Mouse (Mus musculus) left cerebral cortex, adult 18-20 months (tissue): ENCODE measurements at regions not wholly inside any gene's neighbourhood (a gene's known extent, or its start where the extent isn't known, plus 50 kb on each side); places are given as distances from the start of the nearest gene placed in this dataset.

Source experiments
- DNase-seq, 2 experiments: peaks; one replicate each; pipeline ENCODE4 v3.0.0; 2021 to 2022; ENCODE audit warnings: low spot score in 2 of 2, mixed read lengths in 1 of 2

DNA sequence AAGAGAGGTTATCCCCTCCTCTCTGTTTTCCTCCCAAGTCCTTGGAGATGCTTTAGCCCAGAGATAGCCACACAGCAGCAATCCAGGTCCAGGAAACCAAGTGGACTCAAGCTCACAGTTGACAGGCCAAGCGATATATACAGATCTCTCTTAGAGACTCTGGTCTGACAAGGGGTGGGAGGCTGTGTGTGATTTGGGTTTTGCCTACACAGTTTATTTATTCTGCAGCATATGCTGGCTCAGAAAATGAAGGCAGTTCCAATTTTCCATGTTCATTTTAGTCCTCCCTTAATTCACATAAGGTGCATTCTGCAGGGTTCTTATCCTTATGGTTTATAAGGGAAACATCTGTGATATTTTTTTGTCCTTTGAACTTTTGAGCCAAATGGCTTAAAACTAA lies 595.0 kb upstream of the Apob start:
- DNase-seq, result peak in 1 of 2 experiments; percentile 18

DNA sequence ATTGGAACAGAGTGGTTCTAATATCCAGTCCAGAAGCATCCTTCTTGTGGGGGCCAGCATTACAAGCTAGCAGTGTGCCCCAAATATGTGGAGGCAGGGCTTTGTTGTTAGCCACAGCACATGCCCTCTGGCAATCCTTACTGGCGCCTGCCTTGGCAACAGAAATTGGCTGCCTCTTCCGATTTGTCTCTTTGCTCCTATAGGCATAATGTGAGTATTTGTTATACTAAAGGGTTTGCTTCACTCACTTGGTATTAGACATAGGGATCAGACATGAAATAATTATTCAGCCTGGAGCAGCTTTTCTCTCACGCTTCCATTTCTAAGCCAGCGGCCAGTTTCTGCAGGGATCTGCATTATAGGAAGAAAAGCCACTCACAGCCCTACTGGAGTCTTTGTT lies 573.6 kb upstream of the Apob start:
- no peak for DNase-seq

DNA sequence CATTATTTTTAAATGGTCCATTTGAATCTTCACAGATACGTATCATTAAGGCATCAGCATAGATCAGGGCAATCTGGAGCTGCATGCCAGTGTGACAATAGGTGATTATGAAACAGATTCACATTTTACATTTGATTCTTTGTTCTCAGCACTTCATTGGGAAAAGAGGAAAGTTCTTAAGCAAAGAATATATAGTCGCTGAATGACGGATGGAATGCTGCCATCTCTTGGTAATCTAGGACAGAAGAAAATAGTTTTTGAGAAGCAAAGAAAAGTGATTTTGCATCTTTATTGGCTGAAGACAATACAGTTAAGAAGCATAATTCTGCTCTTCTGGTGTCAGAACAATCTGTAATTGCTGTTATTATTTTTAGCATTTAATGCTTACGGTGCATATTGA lies 565.6 kb upstream of the Apob start:
- DNase-seq, result no peak

GRCm38 (mm10) chr12:7420276-7420675 lies 557.2 kb upstream of the Apob start:
- no peak for DNase-seq

DNA sequence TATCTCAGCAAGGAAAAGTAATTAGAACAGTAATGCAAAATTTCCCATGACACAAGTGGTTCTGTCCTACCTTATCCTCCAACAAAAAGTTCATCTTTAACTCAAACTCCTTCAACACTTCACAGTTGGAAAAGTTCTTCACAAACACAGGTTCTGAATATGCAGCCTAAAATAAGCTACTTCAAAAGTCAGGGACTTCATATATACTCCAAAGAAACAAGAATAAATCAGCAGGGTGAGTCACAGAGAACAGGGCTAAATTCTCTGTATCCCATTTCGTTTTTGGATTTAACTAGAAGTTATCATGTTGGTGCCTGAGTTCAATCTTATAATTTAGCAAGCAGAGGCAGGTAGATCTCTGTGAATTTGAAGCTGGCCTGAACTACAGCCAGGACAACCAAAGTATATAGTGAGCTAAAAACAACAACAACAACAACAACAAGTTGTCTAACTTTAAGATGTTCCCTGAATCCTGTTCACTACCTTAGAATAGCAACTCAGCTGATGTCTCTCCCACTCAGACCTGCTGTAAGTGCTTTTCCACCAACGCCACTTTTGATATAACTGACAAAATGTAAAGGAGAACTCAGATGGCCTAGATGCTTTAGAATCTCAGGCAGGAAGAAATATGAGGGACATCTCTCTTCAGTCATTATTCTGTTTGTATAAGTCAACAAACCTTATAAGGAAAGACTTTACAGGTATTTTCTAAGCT lies 555.5 kb upstream of the Apob start:
- DNase-seq, result peak in 1 of 2 experiments; percentile 22

DNA sequence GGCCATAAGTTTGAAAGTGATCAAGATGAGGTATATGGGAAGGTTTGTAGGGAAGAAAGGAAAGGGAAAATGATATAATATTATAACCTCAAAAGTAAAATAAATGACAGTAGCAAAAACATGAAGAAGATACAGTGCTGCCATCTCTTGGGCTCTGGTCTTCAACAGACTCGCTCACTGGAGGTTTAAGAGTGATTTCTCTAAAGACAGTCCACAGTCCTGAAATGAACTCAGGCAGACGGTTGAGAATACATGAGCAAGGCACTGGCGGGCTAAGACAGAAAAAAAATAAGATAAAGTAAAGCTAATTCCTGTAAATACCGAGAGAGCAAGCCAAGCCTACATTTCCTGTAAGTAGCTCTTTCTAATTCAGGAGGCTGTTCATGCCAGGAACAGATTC lies 546.5 kb upstream of the Apob start:
- DNase-seq, result no peak

DNA sequence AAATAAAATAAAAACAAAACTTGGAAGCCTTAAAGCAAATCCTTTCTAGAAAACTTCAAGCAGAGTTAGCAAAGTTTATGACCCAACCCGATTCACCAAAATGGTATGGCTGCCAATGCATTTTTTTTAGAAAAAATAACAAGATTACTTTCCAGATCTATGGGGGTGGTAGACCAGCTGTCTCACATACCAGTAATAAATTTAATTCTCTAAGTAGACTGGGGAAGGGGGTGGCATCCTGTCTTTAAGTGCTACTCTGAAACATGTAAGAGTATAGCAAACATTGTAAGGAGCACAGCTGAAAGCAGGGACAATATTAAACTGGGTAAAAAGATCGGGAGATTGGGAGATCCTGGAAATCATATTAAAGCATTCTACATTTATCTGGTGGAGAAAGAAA lies 532.2 kb upstream of the Apob start:
- DNase-seq, result no peak

- DNase-seq, result no peak
These were observed 526.9 kb upstream of the Apob start for GRCm38 (mm10) chr12:7450506-7450905.

GRCm38 (mm10) chr12:7457036-7457435 lies 520.4 kb upstream of the Apob start:
- no peak for DNase-seq

DNA sequence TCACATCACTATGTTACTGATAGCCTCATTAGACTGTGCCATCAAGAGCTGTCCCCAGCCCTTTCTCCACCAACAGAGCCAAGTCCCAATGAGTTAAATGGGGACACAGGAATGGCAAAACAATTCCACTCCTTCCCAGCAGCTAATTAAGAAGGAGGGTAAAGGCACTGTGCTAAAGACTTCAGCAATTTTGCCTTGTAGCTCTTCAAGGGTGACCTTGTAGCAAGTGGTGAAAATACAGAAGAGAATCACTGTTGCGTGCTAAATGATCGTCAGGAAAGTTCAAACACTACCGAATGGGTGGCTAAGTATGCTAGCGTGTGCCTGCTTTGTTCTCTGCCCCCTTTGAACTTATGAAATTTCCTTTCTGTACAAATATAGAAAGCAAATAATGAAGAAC lies 519.9 kb upstream of the Apob start:
- no peak for DNase-seq

DNA sequence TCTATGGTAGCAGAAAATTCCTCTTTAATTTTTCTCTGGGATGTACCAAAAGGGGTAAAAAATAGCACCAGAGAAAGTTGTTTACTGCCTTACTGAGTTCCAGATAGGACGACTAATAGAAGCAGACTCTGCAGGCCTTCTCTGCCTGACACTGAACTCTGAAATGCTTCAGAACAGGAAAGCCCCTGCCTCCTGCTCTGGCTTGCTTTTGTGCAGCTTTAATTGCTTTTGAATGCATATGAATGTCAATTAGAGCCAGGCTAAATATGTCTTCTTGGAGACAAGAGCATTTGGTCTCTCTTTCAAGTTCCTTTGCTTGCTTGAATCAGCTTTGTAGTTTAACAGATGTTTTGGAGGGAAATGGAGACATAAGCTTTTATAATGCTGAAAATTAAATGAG lies 512.5 kb upstream of the Apob start:
- DNase-seq, result no peak

DNA sequence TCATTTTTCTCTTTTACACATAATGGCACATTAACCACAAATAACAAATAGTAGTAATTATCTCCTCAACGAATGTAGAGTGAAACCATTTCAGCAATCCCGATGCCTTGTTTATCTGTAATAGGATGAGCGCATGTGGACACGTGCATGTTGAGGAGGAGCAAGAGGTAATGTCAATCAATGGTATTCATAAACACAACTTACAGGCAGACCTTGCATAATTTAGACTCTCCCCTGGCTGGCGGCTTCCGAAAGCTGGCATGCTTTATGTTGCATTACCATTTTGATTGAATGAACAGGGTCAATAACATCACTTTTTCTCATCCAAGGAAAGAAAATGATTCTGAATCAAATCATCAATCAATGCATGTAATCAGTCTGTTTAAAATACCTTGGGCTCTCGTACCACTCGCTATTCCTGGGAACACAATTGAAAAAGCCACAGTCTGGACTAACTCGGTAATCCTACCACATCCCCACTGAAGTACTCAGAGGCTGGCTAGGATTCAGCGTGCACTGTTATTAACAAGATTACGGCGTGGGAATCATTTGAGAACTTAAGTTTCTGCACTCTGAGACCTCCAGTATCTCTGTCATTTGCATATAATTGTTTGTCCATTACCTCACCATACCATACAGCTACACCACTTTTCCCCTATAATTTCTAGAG lies 464.7 kb upstream of the Apob start:
- DNase-seq, result no peak

- DNase-seq, result no peak
These were observed 440.1 kb upstream of the Apob start for GRCm38 (mm10) chr12:7537389-7537788.

- peak in 1 of 2 experiments; percentile 15 for DNase-seq
These were observed 434.0 kb upstream of the Apob start for GRCm38 (mm10) chr12:7543281-7543981.

DNA sequence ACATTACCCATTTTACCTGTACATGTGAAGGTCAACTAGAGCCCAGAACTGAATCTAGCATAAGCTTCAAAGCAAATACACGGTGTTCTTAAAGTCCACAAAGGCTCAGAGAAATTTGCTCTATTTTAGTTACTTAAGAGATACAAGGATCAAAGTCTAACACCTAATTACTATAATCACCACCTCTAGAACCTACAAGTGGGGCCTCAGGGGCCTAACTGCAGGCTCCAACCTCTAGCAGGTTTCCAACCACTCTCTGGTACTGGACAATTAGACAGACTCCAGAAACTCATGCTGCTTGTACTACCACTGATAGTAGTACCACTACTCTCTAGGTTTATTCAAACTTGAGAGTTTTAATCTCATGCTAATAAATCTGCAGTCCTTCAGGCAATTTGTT lies 428.7 kb upstream of the Apob start:
- DNase-seq, result no peak

DNA sequence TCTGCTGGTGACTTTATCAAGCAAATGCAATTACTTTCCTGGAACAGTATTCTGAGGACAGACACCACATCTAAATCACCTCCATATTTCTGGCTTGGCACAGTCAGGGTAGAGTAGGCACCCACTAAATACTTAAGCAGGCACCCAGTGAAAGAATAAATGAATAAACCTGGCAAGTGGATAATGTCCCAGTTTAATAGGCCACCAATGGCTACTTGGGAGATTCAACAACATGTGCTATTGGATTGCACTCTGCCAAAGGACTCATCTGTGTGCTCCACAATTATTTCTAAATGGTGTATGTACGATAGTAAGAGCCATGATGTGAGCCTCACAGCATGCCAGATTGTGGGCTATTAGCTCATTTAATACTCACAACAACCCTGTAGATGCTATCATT lies 417.2 kb upstream of the Apob start:
- no peak for DNase-seq

GRCm38 (mm10) chr12:7576081-7576480 lies 401.4 kb upstream of the Apob start:
- DNase-seq, result no peak

DNA sequence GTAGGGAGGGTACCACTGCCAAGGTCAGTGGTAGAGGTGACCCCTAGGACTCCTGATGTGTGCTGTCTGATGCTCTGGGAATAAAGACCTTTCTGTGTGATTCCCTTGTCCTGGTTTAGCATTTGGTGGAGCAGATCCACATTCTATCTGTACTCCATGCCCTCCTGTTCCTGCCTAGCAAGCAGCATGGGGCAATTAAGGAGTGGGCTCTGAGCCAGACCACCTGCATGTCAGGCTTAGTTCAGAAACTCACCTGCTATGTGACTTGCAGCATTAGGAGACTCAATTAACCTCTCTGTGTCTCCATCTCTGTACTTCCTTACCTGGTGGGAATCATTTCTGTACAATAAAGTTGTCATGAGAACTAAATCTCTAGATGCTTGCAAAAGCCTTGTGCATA lies 389.9 kb upstream of the Apob start:
- DNase-seq, result no peak

GRCm38 (mm10) chr12:7611272-7612092 lies 366.0 kb upstream of the Apob start:
- no peak for DNase-seq

DNA sequence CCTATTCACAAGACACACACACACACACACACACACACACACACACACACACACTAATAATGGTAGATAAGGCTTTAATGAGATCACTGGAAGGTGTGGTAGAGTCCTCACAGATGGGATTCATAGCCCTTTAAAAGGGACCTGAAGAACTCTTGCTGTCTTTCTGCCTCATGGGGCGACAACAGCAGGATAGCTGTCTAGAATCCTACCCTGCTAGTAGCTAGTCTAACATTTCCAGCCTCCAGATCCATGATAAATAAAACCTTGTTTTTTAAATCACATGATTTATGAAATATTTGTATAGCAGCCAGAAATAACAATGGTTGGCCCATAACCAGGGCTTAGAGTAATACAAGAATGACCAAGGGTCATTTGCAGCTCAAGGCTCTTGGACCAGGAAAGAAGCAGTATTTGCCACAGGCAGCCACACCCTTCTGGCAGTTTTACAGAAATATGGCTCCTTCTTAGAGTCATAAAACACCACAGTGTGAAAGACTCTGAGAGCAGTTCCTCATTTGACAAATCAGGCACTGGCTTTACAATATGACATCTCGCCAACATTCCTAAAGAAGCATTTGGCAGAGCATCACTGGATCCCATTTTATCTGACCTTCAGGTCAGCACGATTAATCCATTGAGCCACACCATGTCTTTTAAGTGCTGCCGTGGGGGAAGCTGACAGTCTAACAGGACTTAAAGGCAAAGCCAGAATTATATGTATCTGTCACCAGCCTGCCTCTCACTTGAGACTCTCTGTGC lies 340.9 kb upstream of the Apob start:
- no peak for DNase-seq

DNA sequence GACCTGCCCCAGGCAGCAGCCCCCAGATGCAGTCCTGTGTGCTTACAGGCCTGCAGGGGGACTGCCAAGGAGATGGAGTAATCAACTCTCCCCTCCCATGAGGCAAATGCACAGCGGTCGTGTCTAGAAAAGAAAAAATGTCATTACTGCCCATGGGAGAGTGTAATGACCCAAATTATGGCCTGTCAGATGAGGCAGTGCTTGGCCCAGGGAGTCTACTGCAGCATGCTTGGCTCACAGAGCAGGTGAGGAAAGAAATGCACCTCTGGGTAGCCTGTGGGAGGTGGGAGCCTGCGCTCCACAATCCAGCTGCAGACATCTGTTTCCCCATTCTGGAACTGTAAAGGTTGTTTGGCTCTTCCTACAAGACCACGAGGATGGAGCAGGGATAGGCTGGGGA lies 339.8 kb upstream of the Apob start:
- DNase-seq, result no peak
